Mouse (Mus musculus) bone marrow, adult 2 months (tissue): ENCODE data around the gene Ssbp3.

Experiments
- CTCF ChIP-seq: fragments of 200-500 bp; IDR thresholded peaks from 2 replicates; pipeline ENCODE4 v1.5.1; 2011; ENCODE audit warnings: low read length, control low read depth; ENCODE audit not compliant: control insufficient read depth, insufficient read depth
- POLR2A ChIP-seq: fragments of 200-500 bp; IDR thresholded peaks from 2 replicates; pipeline ENCODE4 v1.6.1; 2011; ENCODE audit warnings: low read depth, mild to moderate bottlenecking, control low read depth, low read length, borderline replicate concordance; ENCODE audit not compliant: control insufficient read depth

GRCm38 (mm10) chr4:107083126-107083525 lies 172.6 kb downstream of the Ssbp3 start:
- TF ChIP-seq CTCF, result no peak
- no peak for TF ChIP-seq POLR2A
